Mouse (Mus musculus) midbrain, embryonic 12.5 days (tissue): ENCODE results near the gene Ywhab. TPM values are rescaled to one million over a fixed set of nuclear protein-coding genes. Genes with fewer than 3 reads are reported as not detected.

Experiments
- ATAC-seq: fragments of 200-750 bp; cut with Nextera tagmentation; 2 replicates; pipeline ENCODE4 v1.8.0; 2017; ENCODE audit warnings: low read depth, moderate TSS enrichment, moderate library complexity; ENCODE audit not compliant: low FRiP score
- H3K27ac ChIP-seq: fragments of 300-500 bp; sonication (generic); replicated peaks from 2 replicates; pipeline ENCODE4 v1.5.1; 2016; ENCODE audit warnings: mild to moderate bottlenecking
- H3K27me3 ChIP-seq: fragments of 300-500 bp; sonication (generic); 2 replicates; pipeline ENCODE4 v1.6.1; 2016; ENCODE audit warnings: mild to moderate bottlenecking
- H3K36me3 ChIP-seq: fragments of 300-500 bp; sonication (generic); 2 replicates; pipeline ENCODE4 v1.6.1; 2016
- H3K4me1 ChIP-seq: fragments of 300-500 bp; sonication (generic); 2 replicates; pipeline ENCODE4 v1.6.1; 2016
- H3K4me2 ChIP-seq: fragments of 300-500 bp; sonication (generic); replicated peaks from 2 replicates; pipeline ENCODE4 v1.6.1; 2016; ENCODE audit warnings: mild to moderate bottlenecking, moderate library complexity
- H3K4me3 ChIP-seq: fragments of 300-500 bp; sonication (generic); 2 replicates; pipeline ENCODE4 v1.5.1; 2016; ENCODE audit warnings: mild to moderate bottlenecking
- H3K9ac ChIP-seq: fragments of 300-500 bp; sonication (generic); replicated peaks from 2 replicates; pipeline ENCODE4 v1.6.1; 2016; ENCODE audit warnings: mild to moderate bottlenecking, moderate library complexity
- H3K9me3 ChIP-seq: fragments of 300-500 bp; sonication (generic); 2 replicates; pipeline ENCODE4 v1.6.1; 2016; ENCODE audit warnings: mild to moderate bottlenecking
- WGBS: fragments of 180-500 bp; shearing (Covaris S2); methylation state at CpG from one replicate; pipeline ENCODE4 v1.1.7; 2016; 5-methylcytosine and 5-hydroxymethylcytosine counted together
- polyA plus RNA-seq: library from polyadenylated mRNA; unstranded; fragments of >200 nt; fragmentation: Nextera tagmentation; extraction: Ambion mirVana; gene quantifications from 2 replicates; pipeline ENCODE4 v1.2.1, GENCODE M21; 2016

Gene Ywhab
- polyA plus RNA-seq, 1 experiment from 2014 or later: 341 TPM

GRCm38 (mm10) chr2:164010944-164011343 lies 16.2 kb downstream of the Ywhab start:
- ATAC-seq: no peak
- H3K27me3 ChIP-seq: no peaks in the 10 kb centered on the region
- no peak overlapping the region for H3K27ac ChIP-seq
- no peaks in the 10 kb centered on the region for H3K9me3 ChIP-seq
- no peak overlapping the region for H3K4me2 ChIP-seq
- peaks cover 7% of the 10 kb centered on the region for H3K4me1 ChIP-seq
- no peak overlapping the region for H3K9ac ChIP-seq
- H3K36me3 ChIP-seq: peaks cover 43% of the 10 kb centered on the region
- WGBS: 94% methylated on average over 3 of the region's 3 CpGs
- H3K4me3 ChIP-seq: no peak overlapping the region

GRCm38 (mm10) chr2:164015304-164015703 lies 20.5 kb downstream of the Ywhab start:
- H3K9ac ChIP-seq: no peak overlapping the region
- H3K27me3 ChIP-seq: no peaks in the 10 kb centered on the region
- 95% methylated on average over 16 of the region's 16 CpGs for WGBS
- no peaks in the 10 kb centered on the region for H3K9me3 ChIP-seq
- H3K4me2 ChIP-seq: no peak overlapping the region
- no peaks in the 10 kb centered on the region for H3K4me1 ChIP-seq
- H3K36me3 ChIP-seq: peaks cover 85% of the 10 kb centered on the region
- ATAC-seq: no peak
- no peak overlapping the region for H3K27ac ChIP-seq
- no peak overlapping the region for H3K4me3 ChIP-seq

GRCm38 (mm10) chr2:164018910-164019309 lies 24.1 kb downstream of the Ywhab start:
- no peak for ATAC-seq
- 92% methylated on average over 3 of the region's 3 CpGs for WGBS

GRCm38 (mm10) chr2:164019943-164020342 lies 25.2 kb downstream of the Ywhab start:
- H3K4me3 ChIP-seq: no peak overlapping the region
- H3K9me3 ChIP-seq: no peaks in the 10 kb centered on the region
- no peaks in the 10 kb centered on the region for H3K4me1 ChIP-seq
- H3K36me3 ChIP-seq: peaks cover 52% of the 10 kb centered on the region
- no peak overlapping the region for H3K27ac ChIP-seq
- ATAC-seq: no peak
- H3K9ac ChIP-seq: no peak overlapping the region
- H3K4me2 ChIP-seq: no peak overlapping the region
- WGBS: 92% methylated on average over 4 of the region's 4 CpGs
- H3K27me3 ChIP-seq: no peaks in the 10 kb centered on the region

More at GRCm38 (mm10) chr2:164018910-164019309, 24.1 kb downstream of the Ywhab start:
- H3K27ac ChIP-seq: no peak overlapping the region
- H3K27me3 ChIP-seq: no peaks in the 10 kb centered on the region
- no peaks in the 10 kb centered on the region for H3K9me3 ChIP-seq
- no peak overlapping the region for H3K4me3 ChIP-seq
- H3K4me1 ChIP-seq: no peaks in the 10 kb centered on the region
- peaks cover 63% of the 10 kb centered on the region for H3K36me3 ChIP-seq
- H3K9ac ChIP-seq: no peak overlapping the region
- no peak overlapping the region for H3K4me2 ChIP-seq

GRCm38 (mm10) chr2:164022104-164022503 lies 27.3 kb downstream of the Ywhab start:
- Histone ChIP-seq H3K27me3 (no peaks in the 10 kb centered on the region), H3K36me3 (peaks cover 31% of the 10 kb centered on the region), H3K4me3 (no peak overlapping the region), H3K9me3 (no peaks in the 10 kb centered on the region), H3K27ac (no peak overlapping the region), H3K9ac (no peak overlapping the region), H3K4me2 (no peak overlapping the region), H3K4me1 (no peaks in the 10 kb centered on the region)
- 59% methylated on average over 2 of the region's 2 CpGs for WGBS
- ATAC-seq: no peak

GRCm38 (mm10) chr2:164025150-164025549 lies 30.4 kb downstream of the Ywhab start, which contains the start of gene Pabpc1l:
Pabpc1l (plus strand) TSS chr2:164025450.
- WGBS: 86% methylated on average over 16 of the region's 16 CpGs
- no peaks in the 10 kb centered on the region for H3K4me1 ChIP-seq
- no peak for ATAC-seq

GRCm38 (mm10) chr2:164031147-164031546 lies 36.4 kb downstream of the Ywhab start:
- Histone ChIP-seq H3K9ac (no peak overlapping the region), H3K4me3 (no peak overlapping the region), H3K36me3 (no peaks in the 10 kb centered on the region), H3K9me3 (0 out of 2 replicates have a peak, but pooled peaks cover 3% of the 10 kb centered on the region), H3K4me2 (no peak overlapping the region), H3K4me1 (no peaks in the 10 kb centered on the region), H3K27ac (no peak overlapping the region), H3K27me3 (no peaks in the 10 kb centered on the region)
- no peak for ATAC-seq
- 82% methylated on average over 10 of the region's 10 CpGs for WGBS

More at GRCm38 (mm10) chr2:164025150-164025549, 30.4 kb downstream of the Ywhab start, which contains the start of gene Pabpc1l:
- Histone ChIP-seq H3K9me3 (no peaks in the 10 kb centered on the region), H3K27ac (no peak within 1 kb of the TSS), H3K27me3 (no peaks in the 10 kb centered on the region), H3K4me2 (no peak within 1 kb of the TSS), H3K9ac (no peak within 1 kb of the TSS), H3K36me3 (0 out of 2 replicates have a peak, but pooled peaks cover 2% of the 10 kb centered on the region), H3K4me3 (no peak within 1 kb of the TSS)

GRCm38 (mm10) chr2:164032973-164033372 lies 38.2 kb downstream of the Ywhab start:
- no peak overlapping the region for H3K4me3 ChIP-seq
- no peak overlapping the region for H3K9ac ChIP-seq
- no peak for ATAC-seq
- H3K9me3 ChIP-seq: 0 out of 2 replicates have a peak, but pooled peaks cover 3% of the 10 kb centered on the region
- no peak overlapping the region for H3K27ac ChIP-seq
- no peaks in the 10 kb centered on the region for H3K36me3 ChIP-seq
- H3K27me3 ChIP-seq: no peaks in the 10 kb centered on the region
- WGBS: 91% methylated on average over 3 of the region's 3 CpGs
- no peaks in the 10 kb centered on the region for H3K4me1 ChIP-seq
- H3K4me2 ChIP-seq: no peak overlapping the region

- Histone ChIP-seq H3K27ac (no peak overlapping the region), H3K4me3 (no peak overlapping the region), H3K36me3 (no peaks in the 10 kb centered on the region), H3K9ac (no peak overlapping the region), H3K27me3 (0 out of 2 replicates have a peak, but pooled peaks cover 3% of the 10 kb centered on the region), H3K4me1 (no peaks in the 10 kb centered on the region), H3K9me3 (0 out of 2 replicates have a peak, but pooled peaks cover 3% of the 10 kb centered on the region), H3K4me2 (no peak overlapping the region)
- no peak for ATAC-seq
- 60% methylated on average over 10 of the region's 10 CpGs for WGBS
Measured at GRCm38 (mm10) chr2:164036520-164037019, 41.8 kb downstream of the Ywhab start.

GRCm38 (mm10) chr2:164038407-164039028 lies 43.8 kb downstream of the Ywhab start:
- Histone ChIP-seq H3K4me1 (no peaks in the 10 kb centered on the region), H3K9me3 (no peaks in the 10 kb centered on the region), H3K36me3 (no peaks in the 10 kb centered on the region), H3K4me3 (no peak overlapping the region), H3K27ac (no peak overlapping the region), H3K9ac (no peak overlapping the region), H3K4me2 (no peak overlapping the region), H3K27me3 (0 out of 2 replicates have a peak, but pooled peaks cover 3% of the 10 kb centered on the region)
- WGBS: 96% methylated on average over 1 of the region's 1 CpGs
- no peak; the same call in 1 of the 2 replicates for ATAC-seq

GRCm38 (mm10) chr2:164040949-164041348 lies 46.2 kb downstream of the Ywhab start:
- ATAC-seq: no peak
- H3K9me3 ChIP-seq: no peaks in the 10 kb centered on the region
- H3K27me3 ChIP-seq: 0 out of 2 replicates have a peak, but pooled peaks cover 3% of the 10 kb centered on the region
- H3K4me3 ChIP-seq: no peak overlapping the region
- no peaks in the 10 kb centered on the region for H3K4me1 ChIP-seq
- H3K4me2 ChIP-seq: no peak overlapping the region
- H3K36me3 ChIP-seq: no peaks in the 10 kb centered on the region
- no peak overlapping the region for H3K9ac ChIP-seq
- WGBS: 89% methylated on average over 6 of the region's 6 CpGs
- H3K27ac ChIP-seq: no peak overlapping the region

- no peak overlapping the region for H3K4me2 ChIP-seq
- no peaks in the 10 kb centered on the region for H3K4me1 ChIP-seq
- H3K27me3 ChIP-seq: 0 out of 2 replicates have a peak, but pooled peaks cover 3% of the 10 kb centered on the region
- H3K9ac ChIP-seq: no peak overlapping the region
- no peaks in the 10 kb centered on the region for H3K9me3 ChIP-seq
- no peaks in the 10 kb centered on the region for H3K36me3 ChIP-seq
- ATAC-seq: no peak
- no peak overlapping the region for H3K4me3 ChIP-seq
- WGBS: 83% methylated on average over 2 of the region's 2 CpGs
- no peak overlapping the region for H3K27ac ChIP-seq
Measured at GRCm38 (mm10) chr2:164041523-164041922, 46.8 kb downstream of the Ywhab start.
